Mouse (Mus musculus) brain, adult 10 weeks (tissue): ENCODE data around the gene Gnb2. TPM values are rescaled to one million over a fixed set of nuclear protein-coding genes. Genes with fewer than 3 reads are reported as not detected.

ENCODE experiments used
- polyA plus RNA-seq: library from polyadenylated mRNA; stranded (reverse); fragments of 350-450 nt; fragmentation: Illumina TruSeq; extraction: RNeasy Lipid Tissue Mini Kit (QIAGEN cat#74804); gene quantifications from one replicate; pipeline ENCODE4 v1.2.3, GENCODE M21; 2015; ENCODE audit warnings: low read depth, low replicate concordance

Gene Gnb2
- 511 TPM for polyA plus RNA-seq

DNA sequence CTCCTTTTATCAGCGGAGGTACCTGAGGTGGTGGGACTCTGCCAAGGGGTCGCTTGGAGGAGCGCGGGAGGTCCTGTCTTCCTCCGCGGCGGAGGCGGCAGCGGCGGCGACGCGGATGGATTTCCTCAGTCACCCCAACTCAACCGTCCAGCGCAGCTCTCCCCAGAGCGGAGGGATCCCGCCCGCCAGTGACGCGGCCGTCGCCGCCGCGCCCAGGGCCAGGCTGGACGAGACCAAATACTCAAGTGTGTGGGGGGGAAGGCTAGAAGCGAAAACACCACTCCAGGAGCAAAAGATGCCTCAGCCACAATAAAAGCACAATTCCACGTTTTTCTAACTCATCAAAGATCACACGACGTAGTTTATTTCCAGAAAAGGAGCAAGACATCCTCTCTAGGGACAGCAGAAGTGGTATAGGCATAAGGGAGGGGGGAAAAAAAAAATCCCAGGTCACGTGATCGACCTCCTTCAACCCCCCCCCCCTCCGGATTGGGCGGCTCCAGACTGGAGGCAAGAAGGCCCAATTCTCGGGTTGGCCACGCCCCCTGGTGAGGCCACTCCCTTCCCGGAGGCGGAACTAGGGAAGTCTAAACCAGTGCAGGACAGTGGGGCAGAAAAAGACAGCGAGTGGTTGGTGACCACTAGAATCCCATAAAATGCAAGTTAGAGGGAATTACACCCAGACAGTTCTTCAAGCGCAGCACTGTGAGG is at the start of gene Gnb2, which contains the start of gene Epo:
Gene Gnb2 (minus strand): TSS at position 394 of the 711 bp plus-strand sequence.
Gene Epo (minus strand): TSS at position 126 of the 711 bp plus-strand sequence.

DNA sequence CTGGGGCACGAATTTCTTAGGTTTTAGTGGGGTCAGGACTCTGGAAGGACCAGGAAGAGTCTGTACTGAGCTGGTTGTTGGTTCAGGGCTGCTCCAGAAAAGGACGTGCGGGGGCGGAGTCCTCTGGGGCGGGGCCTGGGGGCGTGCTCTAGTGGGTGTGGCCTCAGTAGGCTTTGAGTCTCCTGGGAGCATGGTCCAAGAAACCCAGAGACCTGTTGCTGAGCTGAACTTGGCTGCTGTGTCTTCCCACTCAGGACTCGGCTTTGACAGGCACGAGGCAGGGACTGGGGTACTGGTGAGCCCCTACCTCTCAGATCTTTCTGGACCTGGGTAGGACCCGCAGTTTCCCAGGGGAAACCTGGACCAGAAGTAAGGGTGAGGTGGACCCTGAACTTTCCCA is 36.4 kb upstream of the Gnb2 start, which contains the start of gene Tfr2:
Gene Tfr2 (plus strand): TSS at position 176 of the 400 bp plus-strand sequence.

DNA sequence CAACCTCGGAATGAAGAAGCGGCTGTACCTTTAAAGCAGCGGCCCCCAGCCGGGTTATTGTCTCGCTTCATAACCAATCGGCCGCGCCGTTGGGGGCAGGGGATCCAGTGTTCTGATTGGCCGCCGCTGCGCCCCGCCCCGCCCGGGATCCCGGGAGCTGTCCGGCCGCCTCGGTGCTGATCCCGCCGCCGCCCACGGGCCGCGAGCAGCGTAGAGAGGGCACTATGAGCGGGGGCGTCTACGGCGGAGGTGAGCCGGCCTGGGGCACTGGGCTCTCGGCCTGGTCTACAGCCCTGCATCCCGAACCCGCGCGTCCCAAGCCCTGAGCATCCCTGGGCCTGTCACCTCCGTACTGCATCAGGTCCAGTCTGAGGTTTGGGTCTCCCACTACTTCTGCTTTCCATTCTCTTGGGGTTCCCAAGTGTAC is 20.1 kb upstream of the Gnb2 start, which contains the start of gene Actl6b:
Gene Actl6b (plus strand): TSS at position 107 of the 427 bp plus-strand sequence.

DNA sequence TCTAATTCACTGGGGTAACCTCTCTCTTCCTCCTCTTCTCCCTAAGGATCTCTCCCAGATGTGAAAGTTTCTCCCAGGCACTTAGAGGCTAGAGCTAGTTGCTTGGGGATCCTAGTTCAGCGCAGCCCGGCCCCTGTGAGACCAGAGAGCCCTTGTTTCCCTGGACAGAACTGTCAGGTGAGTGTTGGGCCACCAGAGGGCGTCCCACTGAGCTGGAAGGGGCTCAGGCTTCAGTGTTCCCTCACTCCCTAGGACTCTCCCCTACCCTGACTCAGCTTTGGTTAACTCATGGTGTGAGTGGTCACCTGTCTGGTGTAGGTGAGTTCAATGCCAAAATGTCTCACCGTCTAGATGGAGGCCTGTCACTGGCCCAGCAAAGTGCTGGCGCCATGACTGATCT is 14.9 kb downstream of the Gnb2 start, which contains the start of gene Gigyf1:
Gene Gigyf1 (plus strand): TSS at position 113 of the 400 bp plus-strand sequence.

DNA sequence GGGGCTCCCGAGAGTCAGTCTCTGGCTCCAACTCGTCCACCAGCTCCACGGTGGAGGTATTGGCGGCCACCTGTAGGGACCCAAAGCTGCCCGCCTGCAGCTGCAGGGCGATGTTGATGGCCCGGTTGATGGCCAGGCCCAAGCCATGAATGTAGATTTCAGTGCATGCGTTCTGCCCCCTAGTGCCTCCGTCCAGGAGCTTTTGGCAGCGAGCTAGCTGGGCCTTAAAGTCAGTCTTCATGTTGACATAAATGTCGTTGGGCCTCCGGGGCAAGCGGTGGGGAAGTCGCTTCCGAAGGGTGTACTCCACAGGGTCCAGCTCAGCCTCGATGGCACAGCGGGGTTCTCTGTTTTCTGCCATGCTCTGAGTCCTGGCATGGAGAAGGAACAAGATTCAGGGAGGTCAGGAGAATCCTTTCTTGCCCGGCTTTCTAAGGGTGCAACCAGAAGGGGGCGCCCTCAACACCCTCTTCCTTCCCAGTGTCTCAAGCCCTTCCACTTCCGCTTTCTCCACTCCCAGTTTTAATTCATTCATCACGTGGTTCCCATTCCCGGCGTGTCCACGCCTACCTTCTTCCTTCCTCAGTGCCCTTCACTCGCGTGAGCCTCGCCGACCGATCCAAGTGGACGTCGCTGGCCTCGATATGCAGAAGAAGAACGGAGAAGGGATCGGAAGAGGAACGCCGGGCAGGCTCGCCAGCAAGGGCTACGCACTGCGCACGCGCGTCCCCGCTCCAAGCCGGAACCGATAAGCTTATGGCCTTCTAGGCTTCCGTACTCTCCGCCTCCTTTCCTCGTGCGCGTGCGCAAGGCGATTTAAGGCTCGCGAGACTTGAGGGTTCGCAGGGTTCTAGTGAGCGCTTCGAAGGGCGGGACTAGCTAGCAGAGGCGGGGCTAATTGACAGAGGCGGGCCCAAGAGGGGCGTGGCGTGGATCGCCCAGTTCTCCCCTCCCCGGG is 31.3 kb downstream of the Gnb2 start, which contains the start of gene Pop7:
Gene Pop7 (minus strand): TSS at position 810 of the 958 bp plus-strand sequence.

Other genes starting within 250 kb of the Gnb2 start
- gene Ache, start 246.0 kb downstream of the Gnb2 start, polyA plus RNA-seq, result 67.3 TPM
- gene Ufsp1, start 238.9 kb downstream of the Gnb2 start, polyA plus RNA-seq, result 20.2 TPM
- gene Srrt, start 225.8 kb downstream of the Gnb2 start, polyA plus RNA-seq, result 172 TPM
- gene Trip6, start 219.1 kb downstream of the Gnb2 start, polyA plus RNA-seq, result 6.6 TPM
- 18.3 TPM for gene Slc12a9, start 199.9 kb downstream of the Gnb2 start, polyA plus RNA-seq
- gene Ephb4, start 183.4 kb downstream of the Gnb2 start, polyA plus RNA-seq, result 3.3 TPM
- 0.09 TPM for gene Zan, start 56.4 kb downstream of the Gnb2 start, polyA plus RNA-seq
- 31.7 TPM for gene Pop7, start 31.0 kb downstream of the Gnb2 start, polyA plus RNA-seq
- 28.4 TPM for gene Gigyf1, start 15.0 kb downstream of the Gnb2 start, polyA plus RNA-seq
- not detected for gene Epo, start 268 bp downstream of the Gnb2 start, polyA plus RNA-seq
- gene Actl6b, start 20.0 kb upstream of the Gnb2 start, polyA plus RNA-seq, result 130 TPM
- gene Tfr2, start 36.3 kb upstream of the Gnb2 start, polyA plus RNA-seq, result 7.5 TPM
- 19.5 TPM for gene Mospd3, start 67.5 kb upstream of the Gnb2 start, polyA plus RNA-seq
- gene Pcolce, start 80.3 kb upstream of the Gnb2 start, polyA plus RNA-seq, result 12.1 TPM
- gene Fbxo24, start 95.5 kb upstream of the Gnb2 start, polyA plus RNA-seq, result not detected
- gene Lrch4, start 95.6 kb upstream of the Gnb2 start, polyA plus RNA-seq, result 10.6 TPM
- gene Gm20605, start 95.7 kb upstream of the Gnb2 start, polyA plus RNA-seq, result 8.3 TPM
- 4.2 TPM for gene Sap25, start 107.8 kb upstream of the Gnb2 start, polyA plus RNA-seq
- not detected for gene Irs3, start 112.2 kb upstream of the Gnb2 start, polyA plus RNA-seq
- 33.0 TPM for gene Agfg2, start 151.2 kb upstream of the Gnb2 start, polyA plus RNA-seq
- 57.5 TPM for gene Nyap1, start 208.1 kb upstream of the Gnb2 start, polyA plus RNA-seq
- gene Tsc22d4, start 212.2 kb upstream of the Gnb2 start, polyA plus RNA-seq, result 226 TPM
- gene Ppp1r35, start 245.3 kb upstream of the Gnb2 start, polyA plus RNA-seq, result 25.6 TPM